Mouse (Mus musculus) limb, embryonic 15.5 days (tissue): Measurements from ENCODE around the gene Vmn2r6. TPM values are rescaled to one million over a fixed set of nuclear protein-coding genes. Genes with fewer than 3 reads are reported as not detected.
"Not testable (repeated sequence)": the region's sequence is repeated elsewhere in the genome, so short reads cannot be mapped to it uniquely, and the experiment has no call there.

ENCODE experiments used
- ATAC-seq: fragments of 200-750 bp; cut with Nextera tagmentation; 2 replicates; pipeline ENCODE4 v1.8.0; 2017; ENCODE audit warnings: low read depth, moderate TSS enrichment; ENCODE audit not compliant: insufficient number of reproducible peaks, low FRiP score, low TSS enrichment
- H3K27ac ChIP-seq: fragments of 300-500 bp; sonication (generic); 2 replicates; pipeline ENCODE4 v1.5.1; 2015; ENCODE audit warnings: moderate library complexity, mild to moderate bottlenecking, inconsistent platforms
- H3K27me3 ChIP-seq: fragments of 300-500 bp; sonication (generic); 2 replicates; pipeline ENCODE4 v1.6.1; 2015; ENCODE audit warnings: inconsistent platforms
- H3K36me3 ChIP-seq: fragments of 300-500 bp; sonication (generic); 2 replicates; pipeline ENCODE4 v1.6.1; 2015; ENCODE audit warnings: inconsistent platforms
- H3K4me1 ChIP-seq: fragments of 300-500 bp; sonication (generic); 2 replicates; pipeline ENCODE4 v1.6.1; 2015; ENCODE audit warnings: inconsistent platforms
- H3K4me2 ChIP-seq: fragments of 300-500 bp; sonication (generic); 2 replicates; pipeline ENCODE4 v1.6.1; 2015; ENCODE audit warnings: mild to moderate bottlenecking, inconsistent platforms
- H3K4me3 ChIP-seq: fragments of 300-500 bp; sonication (generic); 2 replicates; pipeline ENCODE4 v1.5.1; 2015; ENCODE audit warnings: mild to moderate bottlenecking, inconsistent platforms
- H3K9ac ChIP-seq: fragments of 300-500 bp; sonication (generic); 2 replicates; pipeline ENCODE4 v1.6.1; 2015; ENCODE audit warnings: inconsistent platforms
- H3K9me3 ChIP-seq: fragments of 300-500 bp; sonication (generic); 2 replicates; pipeline ENCODE4 v1.6.1; 2016; ENCODE audit warnings: inconsistent platforms
- WGBS: fragments of 180-500 bp; shearing (Covaris S2); methylation state at CpG from one replicate; pipeline ENCODE4 v1.1.7; 2015; 5-methylcytosine and 5-hydroxymethylcytosine counted together
- polyA plus RNA-seq: library from polyadenylated mRNA; unstranded; fragments of >200 nt; fragmentation: Nextera tagmentation; extraction: Ambion mirVana; gene quantifications from 2 replicates; pipeline ENCODE4 v1.2.1, GENCODE M21; 2015

Gene Vmn2r6
- not detected in 2 replicates for polyA plus RNA-seq

- not testable (repeated sequence) for H3K4me1 ChIP-seq, H3K36me3 ChIP-seq, H3K27me3 ChIP-seq, H3K4me2 ChIP-seq, H3K4me3 ChIP-seq, ATAC-seq, H3K9ac ChIP-seq, H3K27ac ChIP-seq, H3K9me3 ChIP-seq
- WGBS = 86% methylated on average over 2 of the region's 2 CpGs
These were observed at the start of gene Vmn2r6 for GRCm38 (mm10) chr3:64565730-64566129. Vmn2r6 (minus strand) TSS chr3:64565830.

GRCm38 (mm10) chr3:64587618-64588017 is 22.0 kb upstream of the Vmn2r6 start:
- no peak overlapping the region for H3K9ac ChIP-seq
- H3K27ac ChIP-seq = no peak overlapping the region
- no peak overlapping the region for H3K4me2 ChIP-seq
- H3K27me3 ChIP-seq = no peaks in the 10 kb centered on the region
- no peaks in the 10 kb centered on the region for H3K36me3 ChIP-seq
- H3K4me3 ChIP-seq = no peak overlapping the region
- 70% methylated on average over 9 of the region's 9 CpGs for WGBS
- no peak for ATAC-seq
- no peaks in the 10 kb centered on the region for H3K4me1 ChIP-seq
- no peaks in the 10 kb centered on the region for H3K9me3 ChIP-seq

- not testable (repeated sequence) for H3K27me3 ChIP-seq, H3K27ac ChIP-seq, H3K4me2 ChIP-seq, H3K4me3 ChIP-seq, H3K9ac ChIP-seq, ATAC-seq, H3K9me3 ChIP-seq, H3K4me1 ChIP-seq, H3K36me3 ChIP-seq
- 56% methylated on average over 2 of the region's 2 CpGs for WGBS
These were observed 3.2 kb upstream of the Vmn2r6 start for GRCm38 (mm10) chr3:64568793-64569192.

- H3K4me1 ChIP-seq = not testable (repeated sequence)
These were observed 42.0 kb downstream of the Vmn2r6 start for GRCm38 (mm10) chr3:64523585-64523984.

GRCm38 (mm10) chr3:64509742-64510141 is 55.9 kb downstream of the Vmn2r6 start, which contains the start of gene Vmn2r5:
Vmn2r5 (minus strand) TSS chr3:64509842.
- H3K27ac ChIP-seq, H3K4me1 ChIP-seq, H3K9ac ChIP-seq, H3K4me3 ChIP-seq, H3K9me3 ChIP-seq, ATAC-seq, H3K36me3 ChIP-seq, H3K27me3 ChIP-seq, H3K4me2 ChIP-seq: not testable (repeated sequence)
- WGBS = 83% methylated on average over 1 of the region's 2 CpGs

More at GRCm38 (mm10) chr3:64523585-64523984, 42.0 kb downstream of the Vmn2r6 start:
- not testable (repeated sequence) for H3K9me3 ChIP-seq, ATAC-seq, H3K36me3 ChIP-seq, H3K4me3 ChIP-seq, H3K27ac ChIP-seq, H3K9ac ChIP-seq, H3K27me3 ChIP-seq, H3K4me2 ChIP-seq
- WGBS = 77% methylated on average over 1 of the region's 1 CpGs

Other genes starting within 250 kb of the Vmn2r6 start
- not detected in 2 replicates for gene Vmn2r4, start 150.5 kb downstream of the Vmn2r6 start, polyA plus RNA-seq
- gene Vmn2r5, start 56.0 kb downstream of the Vmn2r6 start, polyA plus RNA-seq = 0.05 TPM in 1 of 2 replicates, not detected in the other